Mouse (Mus musculus) inflammation-experienced regulatory T-cells, adult 16 weeks (primary cell): Measurements from ENCODE around the gene Akna. TPM values are rescaled to one million over a fixed set of nuclear protein-coding genes. Genes with fewer than 3 reads are reported as not detected.

ENCODE experiments used
- polyA plus RNA-seq: library from polyadenylated mRNA; unstranded; fragments of 100-300 nt; shearing (Covaris generic); gene quantifications from one replicate; pipeline ENCODE4 v1.2.1, GENCODE M21; 2017

The Akna gene
- 536 TPM for polyA plus RNA-seq

GRCm38 (mm10) chr4:63403040-63403959 lies at the start of gene Akna:
Gene Akna, minus strand, starts transcription at chr4:63403354.

GRCm38 (mm10) chr4:63362150-63362549 lies 41.0 kb downstream of the Akna start, which contains the start of gene Orm2:
Gene Orm2, plus strand, starts transcription at chr4:63362449.

GRCm38 (mm10) chr4:63355877-63356665 lies 47.1 kb downstream of the Akna start, which contains the start of gene Orm3:
Gene Orm3, plus strand, starts transcription at chr4:63356162.

GRCm38 (mm10) chr4:63344295-63344694 lies 58.9 kb downstream of the Akna start, which contains the start of gene Orm1:
Gene Orm1, plus strand, starts transcription at chr4:63344560.

Other genes starting within 250 kb of the Akna start
- not detected for gene Ambp, start 248.6 kb downstream of the Akna start, polyA plus RNA-seq
- gene Kif12, start 231.2 kb downstream of the Akna start, polyA plus RNA-seq = not detected
- 0.55 TPM for gene Col27a1, start 189.3 kb downstream of the Akna start, polyA plus RNA-seq
- not detected for gene Orm1, start 58.8 kb downstream of the Akna start, polyA plus RNA-seq
- gene Orm3, start 47.2 kb downstream of the Akna start, polyA plus RNA-seq = 0.90 TPM
- 1.0 TPM for gene Orm2, start 40.9 kb downstream of the Akna start, polyA plus RNA-seq
- 3.5 TPM for gene Whrn, start 92.6 kb upstream of the Akna start, polyA plus RNA-seq
- gene Atp6v1g1, start 141.4 kb upstream of the Akna start, polyA plus RNA-seq = 162 TPM
- gene Tmem268, start 155.4 kb upstream of the Akna start, polyA plus RNA-seq = 36.4 TPM
- not detected for gene Gm11213, start 201.9 kb upstream of the Akna start, polyA plus RNA-seq
- gene Tex48, start 219.1 kb upstream of the Akna start, polyA plus RNA-seq = not detected